Mouse (Mus musculus) left cerebral cortex, postnatal 10 days (tissue): ENCODE measurements at regions not wholly inside any gene's neighbourhood (a gene's known extent, or its start where the extent isn't known, plus 50 kb on each side); places are given as distances from the start of the nearest gene placed in this dataset.

Source experiments
- DNase-seq, 2 experiments: peaks; one replicate each; pipeline ENCODE4 v3.0.0; 2021 to 2022; ENCODE audit warnings: low spot score in 2 of 2, mixed read lengths in 1 of 2; ENCODE audit errors: extremely low spot score in 1 of 2
- intact Hi-C: fragments of 180-260 bp; cut with DNase I; formaldehyde crosslinking; loops from one replicate; pipeline ENCODE4 v1.15.1; 2025

GRCm38 (mm10) chr19:20114237-20114636 is 276.5 kb downstream of the Anxa1 start:
- intact Hi-C loops, result no loop called here
- DNase-seq, result no peak
